Mouse (Mus musculus): ENCODE measurements around the gene Il1rn. TPM values are rescaled to one million over a fixed set of nuclear protein-coding genes. Genes with fewer than 3 reads are reported as not detected.

Gene Il1rn
- polyA plus RNA-seq, 1 experiment: 7.8 TPM

DNA sequence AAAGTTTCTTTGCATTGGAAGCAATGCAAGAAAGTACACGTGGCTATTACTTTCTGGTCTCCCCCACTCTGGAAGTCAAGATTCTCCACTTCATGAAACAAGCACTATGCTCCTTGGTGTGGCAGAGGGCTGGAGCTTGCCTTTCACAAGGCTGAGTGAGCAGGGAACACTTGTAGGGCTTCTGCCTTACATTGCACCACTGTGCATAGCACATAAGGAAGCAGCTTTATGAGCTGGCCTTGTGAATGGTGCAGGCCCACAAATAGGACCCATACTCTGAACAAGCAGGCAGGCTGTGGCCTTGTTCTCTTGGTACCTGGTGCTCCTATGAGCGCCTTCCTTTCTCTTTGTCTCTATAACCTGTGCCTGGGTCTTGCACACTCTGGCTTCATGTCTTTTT, 56.6 kb downstream of the Il1rn start:
- no peak overlapping the region for H3K27ac ChIP-seq (ENCODE audit: insufficient read depth, low read depth, low read length)
- H3K4me1 ChIP-seq (ENCODE audit: control insufficient read depth, insufficient read depth, low read length): peaks cover 17% of the 10 kb centered on the region
- TF ChIP-seq POLR2A (IDR thresholded peaks at IDR 0.05; ENCODE audit: borderline replicate concordance, low read depth, low read length): no peak
- no peak for TF ChIP-seq CTCF (IDR thresholded peaks at IDR 0.05; ENCODE audit: low read depth, low read length)
- H3K4me3 ChIP-seq (ENCODE audit: insufficient read depth, low read length): no peak overlapping the region

DNA sequence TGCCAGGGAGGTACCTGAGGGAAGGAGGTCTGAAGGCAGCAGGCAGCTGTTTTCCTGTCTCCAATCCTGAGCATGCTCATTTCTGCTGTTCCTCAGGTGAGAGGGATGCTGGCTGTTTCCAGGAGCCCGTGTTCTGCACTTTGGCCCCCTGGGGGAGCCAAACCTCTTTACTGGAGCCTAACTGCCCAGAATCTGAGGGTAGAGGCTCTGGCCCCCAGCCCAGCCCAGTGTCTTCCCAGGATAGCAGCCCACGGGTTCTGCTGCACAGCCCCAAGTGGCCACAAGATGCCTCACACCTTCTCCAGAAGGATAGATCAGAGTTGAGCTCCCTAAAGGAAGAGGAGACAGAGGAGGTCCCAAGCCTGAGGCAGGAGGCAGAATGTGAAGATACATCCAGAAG, 60.5 kb downstream of the Il1rn start:
- no peak overlapping the region for H3K27ac ChIP-seq (ENCODE audit: insufficient read depth, low read depth, low read length)

DNA sequence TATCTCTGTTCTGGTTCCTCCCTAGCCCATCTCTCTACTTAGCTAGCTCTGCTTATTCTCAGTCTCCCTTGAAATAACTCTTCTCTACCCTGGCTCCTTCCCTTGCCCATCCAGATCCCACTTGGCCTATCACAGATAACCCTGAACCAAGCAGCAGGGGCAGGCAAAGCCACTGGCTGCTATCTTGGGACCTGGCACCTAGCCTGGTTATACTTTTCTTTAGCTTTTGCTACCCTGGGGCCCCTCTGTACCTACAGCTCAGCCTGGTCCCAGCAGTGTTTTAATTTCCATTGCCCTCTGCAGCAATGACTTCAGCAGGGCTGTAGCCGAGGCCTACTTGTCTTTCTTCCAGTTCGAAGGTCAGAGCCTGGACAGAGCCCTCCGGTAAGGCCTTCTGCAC, 64.1 kb downstream of the Il1rn start:
- TF ChIP-seq CTCF (IDR thresholded peaks at IDR 0.05; ENCODE audit: low read depth, low read length) (no peak), POLR2A (IDR thresholded peaks at IDR 0.05; ENCODE audit: borderline replicate concordance, low read depth, low read length) (no peak)
- H3K4me3 ChIP-seq (ENCODE audit: insufficient read depth, low read length): no peak overlapping the region
- no peak overlapping the region for H3K27ac ChIP-seq (ENCODE audit: insufficient read depth, low read depth, low read length)

More for the DNA sequence above, 60.5 kb downstream of the Il1rn start:
- TF ChIP-seq CTCF (IDR thresholded peaks at IDR 0.05; ENCODE audit: low read depth, low read length): no peak
- Histone ChIP-seq H3K4me1 (ENCODE audit: control insufficient read depth, insufficient read depth, low read length) (peaks cover 7% of the 10 kb centered on the region), H3K4me3 (ENCODE audit: insufficient read depth, low read length) (no peak overlapping the region)

More for the DNA sequence above, 64.1 kb downstream of the Il1rn start:
- H3K4me1 ChIP-seq (ENCODE audit: control insufficient read depth, insufficient read depth, low read length): no peaks in the 10 kb centered on the region

Other genes starting within 250 kb of the Il1rn start
- not detected in 2 replicates for gene Tbpl2, start 240.3 kb upstream of the Il1rn start, polyA plus RNA-seq (2012; ENCODE audit: insufficient read depth, insufficient read length, missing spikeins)
- gene Il1f8, start 183.7 kb upstream of the Il1rn start, polyA plus RNA-seq (2012; ENCODE audit: insufficient read depth, insufficient read length, missing spikeins): not detected in 2 replicates
- not detected in 2 replicates for gene Il1f9, start 150.4 kb upstream of the Il1rn start, polyA plus RNA-seq (2012; ENCODE audit: insufficient read depth, insufficient read length, missing spikeins)
- not detected in 2 replicates for gene Il1f6, start 121.4 kb upstream of the Il1rn start, polyA plus RNA-seq (2012; ENCODE audit: insufficient read depth, insufficient read length, missing spikeins)
- gene Il1f5, start 59.9 kb upstream of the Il1rn start, polyA plus RNA-seq (2012; ENCODE audit: insufficient read depth, insufficient read length, missing spikeins): not detected in 2 replicates
- not detected in 2 replicates for gene Il1f10, start 45.7 kb upstream of the Il1rn start, polyA plus RNA-seq (2012; ENCODE audit: insufficient read depth, insufficient read length, missing spikeins)
- gene Psd4, start 30.7 kb downstream of the Il1rn start, polyA plus RNA-seq (2012; ENCODE audit: insufficient read depth, insufficient read length, missing spikeins): 39.8 and 44.5 TPM in 2 replicates
- not detected in 2 replicates for gene Pax8, start 138.7 kb downstream of the Il1rn start, polyA plus RNA-seq (2012; ENCODE audit: insufficient read depth, insufficient read length, missing spikeins)

Measured in bone marrow macrophage, adult 2 months (primary cell).